Mouse (Mus musculus) liver, postnatal 0 days (tissue): ENCODE data around the gene Arrdc4.

ENCODE experiments used
- CTCF ChIP-seq: sonication (generic); IDR thresholded peaks from 2 replicates; pipeline ENCODE4 v1.5.1; 2016; ENCODE audit warnings: antibody characterized with exemption, low read depth
- EP300 ChIP-seq: IDR thresholded peaks from 2 replicates; pipeline ENCODE4 v1.6.1; 2016; ENCODE audit warnings: antibody characterized with exemption, low read depth, mild to moderate bottlenecking

DNA sequence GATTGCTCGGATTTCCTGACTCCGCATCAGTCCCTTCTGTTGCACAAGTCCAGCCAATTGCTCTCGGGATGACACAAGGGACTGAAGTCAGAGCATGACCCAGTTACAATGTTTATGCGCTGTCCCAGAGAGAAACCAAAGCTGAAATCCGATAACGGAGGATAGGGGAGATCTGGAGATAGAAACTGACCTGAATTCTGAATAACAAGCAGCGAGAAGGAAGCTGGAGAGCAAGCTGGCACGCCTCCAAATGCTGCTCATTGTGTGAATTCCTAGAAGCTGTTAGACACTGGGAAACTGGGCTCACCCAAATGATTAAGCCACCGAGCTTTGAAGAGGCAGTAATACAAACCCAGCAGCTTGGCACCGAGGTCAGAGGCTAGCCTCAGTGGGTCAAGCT, 31.5 kb downstream of the Arrdc4 start:
- TF ChIP-seq CTCF = no peak
- TF ChIP-seq EP300 = 0 out of 2 replicates have a peak, but pooled peaks have one; percentile 16
